Mouse (Mus musculus) olfactory bulb, adult 2 months (tissue): Measurements from ENCODE around the gene Rbl2.

Source experiments
- CTCF ChIP-seq: fragments of 200-500 bp; IDR thresholded peaks from 2 replicates; pipeline ENCODE4 v1.5.1; 2012; ENCODE audit warnings: low read depth, mild to moderate bottlenecking, low read length, moderate library complexity; ENCODE audit not compliant: insufficient read depth
- POLR2A ChIP-seq: fragments of 200-500 bp; IDR thresholded peaks from 2 replicates; pipeline ENCODE4 v1.6.1; 2012; ENCODE audit warnings: mild to moderate bottlenecking, low read depth, low read length, moderate library complexity; ENCODE audit not compliant: insufficient read depth

DNA sequence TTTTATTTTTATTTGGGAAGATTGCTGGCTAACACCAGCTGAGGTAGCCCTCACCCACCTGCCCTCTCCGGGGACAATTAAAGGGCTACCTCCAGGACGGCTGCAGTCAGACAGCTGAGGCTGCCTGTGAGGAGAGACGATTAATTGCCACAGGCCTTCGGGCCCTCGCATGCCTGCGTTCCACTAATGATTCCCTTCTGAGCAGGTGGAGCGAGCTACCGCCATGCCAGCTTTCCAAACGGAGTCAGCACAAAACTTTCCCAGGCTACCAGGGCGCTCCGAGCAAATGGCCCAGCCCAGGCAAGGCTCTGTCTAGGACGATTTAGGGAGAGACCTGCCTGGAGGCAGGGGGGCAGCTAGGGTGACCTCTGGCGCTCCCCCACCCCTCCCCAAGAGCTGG, 101.7 kb downstream of the Rbl2 start:
- TF ChIP-seq CTCF (no peak), POLR2A (no peak)
